Mouse (Mus musculus): Measurements from ENCODE around the gene Klhdc7b.

Klhdc7b gene

DNA sequence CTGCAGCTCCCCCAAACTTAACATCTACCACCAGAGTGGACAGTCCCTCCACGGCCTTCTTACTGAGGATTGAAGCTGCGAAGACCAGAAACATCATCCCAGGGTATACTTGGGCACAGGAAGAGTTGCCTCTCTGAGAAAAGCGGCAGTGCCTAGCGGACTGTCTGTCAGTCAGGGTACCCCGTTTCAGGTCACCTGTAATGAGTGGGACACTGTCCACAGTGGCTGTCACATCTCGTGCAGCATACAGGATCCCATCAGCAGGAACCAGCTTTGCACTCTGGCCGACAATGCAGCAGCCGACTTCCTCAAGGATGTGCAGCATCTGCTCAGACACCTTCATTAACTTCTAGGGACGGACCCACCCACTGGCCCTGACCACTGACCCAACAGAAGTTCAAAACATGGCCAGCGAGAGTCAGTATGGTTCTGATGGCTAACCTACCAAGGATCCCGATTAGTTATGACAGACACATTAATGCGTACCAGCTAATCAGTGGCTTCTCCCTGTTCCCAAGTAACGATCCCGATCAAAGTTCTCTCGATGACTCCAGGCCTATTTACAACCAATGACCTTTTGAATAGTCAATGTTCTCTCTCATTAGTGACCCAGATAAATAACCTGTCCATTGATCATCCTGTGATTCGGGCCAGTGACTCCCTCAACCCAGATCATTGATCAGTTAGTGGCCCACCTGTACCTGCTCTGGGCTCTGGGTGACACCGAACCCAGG, 9.7 kb upstream of the Klhdc7b start:
- no peak for DNase-seq (ENCODE audit: low spot score)

DNA sequence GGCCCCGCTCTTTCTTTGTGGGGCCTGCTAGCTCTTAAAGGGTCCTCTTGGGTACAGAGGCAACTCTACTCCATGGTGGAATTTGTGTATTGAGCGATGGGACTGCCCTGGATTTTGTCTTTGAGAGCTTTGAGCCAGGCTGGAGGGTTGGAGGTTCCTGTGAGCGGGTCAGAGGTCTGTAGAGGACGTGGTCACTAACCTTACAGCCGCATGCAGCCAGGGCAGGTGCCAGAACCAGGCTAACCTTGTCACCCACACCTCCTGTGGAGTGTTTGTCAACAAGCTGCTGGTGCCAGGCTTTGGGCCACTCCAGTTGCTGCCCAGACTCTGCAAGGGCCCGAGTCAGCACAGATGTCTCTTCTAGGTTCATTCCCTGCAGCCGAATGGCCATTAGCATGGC, 8.7 kb upstream of the Klhdc7b start:
- DNase-seq (ENCODE audit: low spot score) = no peak

DNA sequence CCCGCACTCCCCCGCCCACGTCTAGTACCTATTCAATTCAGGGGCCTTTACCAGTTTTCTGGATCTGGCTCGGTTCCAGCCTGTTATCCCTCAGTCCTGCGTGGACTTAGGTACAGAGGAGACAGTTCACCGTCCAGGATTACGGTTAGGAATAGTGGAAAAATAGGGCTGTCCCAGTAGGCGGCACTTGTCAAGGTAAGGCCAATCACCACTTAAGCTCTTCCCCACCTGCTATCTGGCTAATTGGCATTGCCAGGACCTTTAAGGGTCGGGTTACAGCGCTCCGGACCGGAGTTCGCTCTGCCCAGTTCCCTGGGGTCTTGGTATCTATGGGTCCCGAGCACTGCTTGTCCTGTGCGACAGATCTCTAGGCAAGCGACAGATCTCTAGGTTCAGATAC, 7.8 kb upstream of the Klhdc7b start, which contains the start of gene Tymp:
Tymp (minus strand) TSS at position 83 of the 400 bp plus-strand sequence.
- DNase-seq (ENCODE audit: low spot score) = no peak

GRCm38 (mm10) chr15:89377362-89377761, 7.4 kb upstream of the Klhdc7b start:
- DNase-seq (ENCODE audit: low spot score) = no peak

DNA sequence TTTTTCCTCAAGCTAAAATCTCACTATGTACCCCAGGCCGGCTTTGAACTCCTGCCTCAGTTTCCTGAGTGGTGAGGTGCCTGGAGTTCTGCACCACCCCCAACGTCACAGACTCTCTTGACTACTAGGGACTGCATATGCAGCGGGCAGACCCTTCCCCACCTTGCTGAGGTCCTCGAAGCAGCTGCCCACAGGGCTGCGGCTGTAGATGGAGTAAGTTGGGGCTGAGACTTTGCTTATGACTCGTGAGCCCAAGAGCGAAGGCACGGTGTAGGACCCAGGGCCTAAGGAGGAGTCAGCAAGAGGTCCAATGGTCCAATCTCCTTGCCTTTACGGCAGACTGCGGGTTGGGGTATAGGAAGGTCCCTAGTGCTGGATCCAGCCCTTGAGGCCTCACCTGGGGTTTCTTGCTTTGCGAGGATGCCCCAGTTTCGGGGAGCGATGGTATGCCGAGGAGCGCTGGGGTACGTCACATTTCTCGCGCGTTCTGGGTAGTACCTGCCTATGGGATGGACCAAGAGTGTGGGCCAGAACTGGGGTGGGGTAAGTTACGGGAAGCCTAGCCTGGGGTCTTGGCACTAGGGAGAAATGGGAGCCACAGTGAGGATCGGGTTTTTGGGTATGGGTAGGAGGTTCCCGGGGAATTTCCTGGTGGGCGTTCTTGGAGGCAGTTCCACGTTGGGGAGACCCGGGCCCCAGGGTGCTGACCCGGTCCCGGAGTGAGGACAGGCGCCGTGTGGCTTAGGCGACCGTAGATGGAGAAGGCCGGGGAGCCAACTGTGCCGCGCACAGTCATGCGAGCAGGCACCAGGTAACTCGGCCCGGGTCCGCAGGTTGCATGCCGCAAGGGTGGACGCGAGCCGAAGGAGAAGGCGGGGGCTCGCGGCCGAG, 6.5 kb upstream of the Klhdc7b start:
- no peak for DNase-seq (ENCODE audit: low spot score)

DNA sequence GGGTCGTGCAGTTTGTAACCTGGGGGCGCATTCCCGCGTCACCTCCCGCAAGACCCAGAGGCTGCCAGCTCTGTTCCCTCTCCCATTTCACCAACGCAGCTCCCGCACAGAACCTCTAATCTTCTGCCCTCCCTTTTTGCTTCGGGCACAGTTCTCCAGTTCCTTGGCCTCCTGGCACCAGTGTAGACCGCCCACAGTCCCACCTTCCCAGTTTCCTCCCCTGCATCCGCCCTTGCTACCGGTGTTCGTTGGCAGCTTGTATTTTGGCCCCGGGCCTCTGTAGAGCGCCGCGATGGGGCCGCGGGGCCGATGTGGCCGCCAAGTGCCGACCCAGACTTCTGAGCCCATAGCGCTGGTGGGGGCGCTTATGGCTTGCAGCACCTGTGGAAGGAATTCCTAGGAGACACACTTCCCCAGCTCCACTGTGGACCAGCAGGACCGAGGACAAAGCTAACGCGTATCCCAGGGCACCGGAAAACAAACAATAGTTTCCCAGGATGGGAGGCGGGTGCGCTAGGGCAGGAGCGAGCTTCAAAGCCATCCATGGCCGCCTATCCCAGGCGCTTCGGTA, 5.8 kb upstream of the Klhdc7b start, which contains the start of gene Odf3b:
Odf3b (minus strand) TSS at position 452 of the 571 bp plus-strand sequence.
- DNase-seq (ENCODE audit: low spot score) = no peak

- no peak for DNase-seq (ENCODE audit: low spot score)
These were observed 5.3 kb upstream of the Klhdc7b start for GRCm38 (mm10) chr15:89379429-89379828.

- no peak for DNase-seq (ENCODE audit: low spot score)
These were observed 2.4 kb downstream of the Klhdc7b start for GRCm38 (mm10) chr15:89387127-89387526.

DNA sequence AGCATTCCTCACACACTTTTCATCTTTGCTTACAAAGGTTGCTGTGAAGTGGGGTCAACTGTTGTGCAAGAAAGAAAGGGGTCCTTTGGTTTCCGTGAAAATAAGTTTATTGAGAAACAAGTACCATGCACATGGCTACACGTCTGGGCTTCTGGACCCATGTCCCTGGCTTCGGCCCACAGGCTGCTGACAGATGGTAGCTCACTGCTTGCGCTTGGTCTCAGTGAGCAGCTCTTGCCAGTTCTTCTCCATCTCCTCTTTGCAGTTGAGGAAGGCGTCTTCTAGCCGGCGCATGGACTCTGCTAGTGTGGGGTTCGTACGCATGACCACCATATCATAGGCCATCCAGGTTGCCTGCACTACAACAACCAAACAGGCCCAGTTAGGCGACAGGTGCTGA, 5.4 kb downstream of the Klhdc7b start:
- DNase-seq (ENCODE audit: low spot score) = no peak

- no peak for DNase-seq (ENCODE audit: low spot score)
These were observed 12.2 kb downstream of the Klhdc7b start for GRCm38 (mm10) chr15:89396883-89397282.

GRCm38 (mm10) chr15:89398146-89398545, 13.4 kb downstream of the Klhdc7b start:
- DNase-seq (ENCODE audit: low spot score) = no peak

DNA sequence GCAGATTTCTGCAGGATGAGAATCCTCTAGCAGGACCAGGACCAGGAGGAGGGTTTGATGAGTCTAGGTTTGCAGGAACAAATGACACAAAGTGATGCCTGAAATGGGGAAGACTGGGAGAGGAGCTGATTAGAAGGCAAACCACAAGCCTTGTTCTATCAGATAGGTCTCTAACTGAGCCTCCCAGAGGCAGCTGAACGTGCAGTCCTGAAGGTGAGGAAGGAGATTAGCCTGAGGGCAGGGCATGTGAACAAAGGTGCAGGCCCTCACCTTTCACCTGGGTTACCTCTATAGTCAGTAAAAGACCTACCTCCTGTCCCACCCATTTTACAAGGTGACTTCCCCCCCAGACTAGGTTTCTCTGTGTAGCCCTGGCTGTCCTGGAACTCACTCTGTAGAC, 15.0 kb downstream of the Klhdc7b start:
- no peak for DNase-seq (ENCODE audit: low spot score)

DNA sequence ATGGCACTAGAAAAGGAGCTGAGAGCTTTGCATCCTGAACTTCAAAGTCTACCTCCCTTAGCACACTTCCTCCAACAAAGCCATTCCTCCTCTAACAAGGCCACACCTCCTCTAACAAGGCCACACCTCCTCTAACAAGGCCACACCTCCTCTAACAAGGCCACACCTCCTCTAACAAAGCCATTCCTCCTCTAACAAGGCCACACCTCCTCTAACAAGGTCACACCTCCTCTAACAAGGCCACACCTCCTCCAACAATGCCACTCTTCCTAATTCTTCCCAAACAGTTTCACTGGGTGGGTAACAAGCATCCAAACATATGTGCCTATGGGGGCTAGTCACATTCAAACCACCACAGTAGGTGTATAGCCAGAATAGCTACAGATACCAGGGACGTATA, 17.8 kb downstream of the Klhdc7b start:
- no peak for DNase-seq (ENCODE audit: low spot score)

DNA sequence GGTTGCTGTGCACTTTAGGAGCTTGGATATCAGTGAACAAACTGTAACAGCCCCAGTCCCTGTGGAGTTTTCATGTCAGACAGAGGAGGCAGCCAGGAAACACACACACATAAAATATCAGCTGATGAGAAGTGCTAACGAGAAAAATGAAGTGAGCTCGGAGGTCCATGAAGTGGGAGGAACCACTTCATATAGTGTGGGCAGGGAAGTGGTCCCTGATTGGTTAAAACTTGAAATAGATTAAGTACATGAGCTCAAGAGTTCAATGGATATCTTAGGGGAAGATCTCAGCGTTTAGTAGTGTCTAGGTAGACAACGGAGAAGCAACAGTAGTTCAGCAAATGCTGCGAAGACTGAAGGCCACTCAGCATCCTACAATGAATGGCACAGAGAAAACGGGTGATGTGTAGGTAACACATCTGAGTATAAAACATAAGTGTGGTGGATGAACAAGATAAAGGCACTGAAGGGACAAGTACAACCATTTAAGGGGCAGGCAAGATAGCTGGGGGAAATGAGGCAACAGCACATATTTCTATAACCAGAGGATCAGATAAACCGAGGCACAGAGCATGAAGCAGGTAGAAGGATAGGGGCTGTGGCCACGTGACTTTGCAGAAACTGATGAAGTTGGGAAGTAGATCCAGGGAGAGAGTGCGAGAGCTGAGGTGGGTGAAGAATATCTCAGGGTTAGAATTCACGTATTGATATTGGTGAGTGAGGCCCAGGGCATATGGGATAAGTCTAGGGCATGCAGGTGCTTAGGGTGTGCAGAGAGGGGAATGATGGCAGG, 20.3 kb downstream of the Klhdc7b start:
- DNase-seq (ENCODE audit: low spot score) = no peak

- no peak for DNase-seq (ENCODE audit: low spot score)
These were observed 22.0 kb downstream of the Klhdc7b start for GRCm38 (mm10) chr15:89406691-89407090.

GRCm38 (mm10) chr15:89410118-89410517, 25.4 kb downstream of the Klhdc7b start, which contains the start of gene Syce3:
Gene Syce3 (minus strand): TSS chr15:89410503.
- DNase-seq (ENCODE audit: low spot score) = no peak

DNA sequence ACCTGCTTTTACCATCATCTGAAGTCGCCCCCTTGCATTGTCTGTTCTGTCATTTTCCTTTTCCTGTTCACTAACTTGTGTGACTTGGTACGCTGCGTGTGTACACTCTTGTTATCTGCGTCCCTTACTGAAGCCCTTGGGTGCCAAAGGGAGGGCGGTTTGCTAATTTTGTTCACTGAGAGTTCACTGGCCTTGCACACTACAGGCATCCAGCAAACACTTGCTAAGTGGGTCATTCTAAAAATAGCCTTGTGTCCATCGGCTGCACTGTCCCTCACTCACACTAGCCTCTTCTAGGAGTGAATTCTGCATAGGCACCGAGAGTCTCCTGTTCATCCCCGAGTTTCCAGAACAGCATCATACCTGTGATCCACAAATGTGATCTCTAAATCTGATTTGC, 30.6 kb downstream of the Klhdc7b start:
- no peak for DNase-seq (ENCODE audit: low spot score)

- DNase-seq (ENCODE audit: low spot score) = no peak
These were observed 37.2 kb downstream of the Klhdc7b start for GRCm38 (mm10) chr15:89421938-89422337.

GRCm38 (mm10) chr15:89424621-89425020, 39.9 kb downstream of the Klhdc7b start:
- no peak for DNase-seq (ENCODE audit: low spot score)

GRCm38 (mm10) chr15:89425711-89426121, 41.0 kb downstream of the Klhdc7b start, which contains the start of gene Cpt1b:
Gene Cpt1b (minus strand): TSS chr15:89425863.
- no peak for DNase-seq (ENCODE audit: low spot score)

DNA sequence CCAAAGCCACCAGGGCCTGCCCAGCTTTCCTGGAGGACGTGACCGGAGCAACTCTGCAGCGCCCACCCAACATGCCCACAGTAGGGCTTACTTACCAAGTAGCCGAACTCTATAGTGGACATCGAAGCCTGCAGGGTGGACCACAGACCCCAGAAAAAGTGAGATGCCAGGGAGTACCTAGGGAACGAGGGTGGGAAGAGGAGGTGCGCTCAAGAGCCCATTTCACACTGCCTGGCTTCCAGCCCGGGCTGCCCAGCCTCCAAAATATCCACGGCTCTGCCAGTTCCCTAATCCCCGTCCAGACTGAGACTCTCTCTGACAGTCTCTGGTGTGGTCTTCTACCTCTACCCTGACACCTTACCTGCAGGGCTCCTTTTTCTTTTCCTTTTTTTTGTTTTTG, 42.0 kb downstream of the Klhdc7b start:
- no peak for DNase-seq (ENCODE audit: low spot score)

All from ovary, adult 18-20 months (tissue).